Mouse (Mus musculus): ENCODE data around the gene Igfbp5.
A peak's percentile ranks its signal among the peaks of the same experiment; 100 is the strongest.

DNA sequence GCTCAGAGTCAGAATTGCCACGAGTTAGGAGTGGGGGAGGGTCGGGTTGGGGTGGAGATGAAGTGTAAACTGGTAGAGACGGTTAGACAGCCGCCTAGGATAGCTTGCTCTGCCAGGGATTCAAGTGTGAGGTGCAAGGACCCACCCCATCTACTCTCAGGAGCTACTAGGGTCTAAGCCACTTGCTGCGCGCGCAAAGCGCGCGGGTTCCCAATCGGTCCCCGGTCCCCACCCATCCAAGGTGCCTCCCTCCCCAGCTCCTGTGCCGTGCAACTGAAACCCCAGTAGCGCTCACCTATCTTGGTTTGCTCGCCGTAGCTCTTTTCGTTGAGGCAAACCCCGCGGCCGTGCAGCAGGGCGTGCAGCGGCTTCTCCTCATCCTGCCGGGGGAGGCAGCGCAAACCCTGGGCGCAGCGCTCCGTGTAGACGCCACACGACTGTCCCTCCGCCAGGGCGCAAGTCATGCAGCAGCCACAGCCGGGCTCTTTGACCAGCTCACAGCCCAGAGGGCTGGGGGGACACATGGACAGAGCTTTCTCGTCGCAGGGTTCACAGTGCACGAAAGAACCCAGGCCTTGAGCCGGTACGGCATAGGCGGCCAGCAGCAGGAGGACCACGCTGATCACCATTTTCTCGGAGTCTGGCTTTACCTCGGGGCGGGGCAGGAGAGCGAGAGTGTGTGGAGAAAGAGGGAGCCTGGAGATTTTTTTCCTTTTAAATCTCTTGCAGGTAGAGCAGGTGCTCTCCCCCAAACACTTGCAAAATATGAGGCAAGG, 985 bp downstream of the Igfbp5 start:
- TF ChIP-seq E2F4 (IDR thresholded peaks at IDR 0.05; ENCODE audit: insufficient read depth) = no peak
- TF ChIP-seq POLR2A (IDR thresholded peaks at IDR 0.05; ENCODE audit: insufficient read length, low read depth) = peak; percentile 96
- TF ChIP-seq USF1 (IDR thresholded peaks at IDR 0.05; ENCODE audit: low read depth) = no peak
- TF ChIP-seq TCF12 (IDR thresholded peaks at IDR 0.05; ENCODE audit: insufficient read depth, poor library complexity, severe bottlenecking) = no peak
- TF ChIP-seq SRF (IDR thresholded peaks at IDR 0.05; ENCODE audit: control insufficient read depth, insufficient read length, low read depth) = no peak
- no peak for TF ChIP-seq CEBPB (IDR thresholded peaks at IDR 0.05; ENCODE audit: insufficient read depth, poor library complexity, severe bottlenecking)
- TF ChIP-seq TCF3 (IDR thresholded peaks at IDR 0.05; ENCODE audit: insufficient read length, low read depth) = no peak
